Mouse (Mus musculus) kidney, adult 18-20 months (tissue): ENCODE data around the gene Sorcs2.
A peak's percentile ranks its signal among the peaks of the same experiment; 100 is the strongest.

Experiments used
- DNase-seq: peaks from one replicate; pipeline ENCODE4 v3.0.0; 2021

The Sorcs2 gene

GRCm38 (mm10) chr5:36054498-36054897 is 343.4 kb downstream of the Sorcs2 start:
- DNase-seq, result no peak

- peak; percentile 6 for DNase-seq
These were observed 354.8 kb downstream of the Sorcs2 start for GRCm38 (mm10) chr5:36043154-36043553.

- DNase-seq, result no peak
These were observed 356.2 kb downstream of the Sorcs2 start for GRCm38 (mm10) chr5:36041756-36042155.

GRCm38 (mm10) chr5:36041236-36041562 is 356.7 kb downstream of the Sorcs2 start:
- no peak for DNase-seq

GRCm38 (mm10) chr5:36040398-36041235 is 357.3 kb downstream of the Sorcs2 start:
- no peak for DNase-seq

GRCm38 (mm10) chr5:36039596-36039995 is 358.3 kb downstream of the Sorcs2 start:
- no peak for DNase-seq

GRCm38 (mm10) chr5:36033531-36034426 is 364.2 kb downstream of the Sorcs2 start:
- DNase-seq, result peak; percentile 24

GRCm38 (mm10) chr5:36025076-36025475 is 372.9 kb downstream of the Sorcs2 start:
- DNase-seq, result no peak

- no peak for DNase-seq
These were observed 373.8 kb downstream of the Sorcs2 start for GRCm38 (mm10) chr5:36024003-36024685.

- DNase-seq, result no peak
These were observed 375.6 kb downstream of the Sorcs2 start for GRCm38 (mm10) chr5:36022361-36022760.

GRCm38 (mm10) chr5:36021091-36021490 is 376.8 kb downstream of the Sorcs2 start:
- no peak for DNase-seq

- DNase-seq, result no peak
These were observed 379.6 kb downstream of the Sorcs2 start for GRCm38 (mm10) chr5:36018366-36018765.

- DNase-seq, result no peak
These were observed 388.5 kb downstream of the Sorcs2 start for GRCm38 (mm10) chr5:36009405-36009804.

- no peak for DNase-seq
These were observed 390.3 kb downstream of the Sorcs2 start for GRCm38 (mm10) chr5:36007649-36008048.

GRCm38 (mm10) chr5:36006586-36006985 is 391.4 kb downstream of the Sorcs2 start:
- no peak for DNase-seq

- no peak for DNase-seq
These were observed 391.8 kb downstream of the Sorcs2 start for GRCm38 (mm10) chr5:36006106-36006505.

GRCm38 (mm10) chr5:36003797-36004196 is 394.1 kb downstream of the Sorcs2 start:
- DNase-seq, result no peak

- DNase-seq, result no peak
These were observed 407.8 kb downstream of the Sorcs2 start for GRCm38 (mm10) chr5:35989986-35990735.

GRCm38 (mm10) chr5:35989506-35989905 is 408.4 kb downstream of the Sorcs2 start:
- no peak for DNase-seq

- no peak for DNase-seq
These were observed 409.9 kb downstream of the Sorcs2 start for GRCm38 (mm10) chr5:35988085-35988484.

- no peak for DNase-seq
These were observed 412.3 kb downstream of the Sorcs2 start for GRCm38 (mm10) chr5:35985611-35986010.

GRCm38 (mm10) chr5:35981976-35982375 is 416.0 kb downstream of the Sorcs2 start:
- peak; percentile 77 for DNase-seq

- no peak for DNase-seq
These were observed 416.6 kb downstream of the Sorcs2 start for GRCm38 (mm10) chr5:35981341-35981740.
